Mouse (Mus musculus) megakaryocyte, embryonic 14.5 days (primary cell): ENCODE results near the gene Hspe1. TPM values are rescaled to one million over a fixed set of nuclear protein-coding genes. Genes with fewer than 3 reads are reported as not detected.
A peak's percentile ranks its signal among the peaks of the same experiment; 100 is the strongest.
"Not testable (repeated sequence)": the region's sequence is repeated elsewhere in the genome, so short reads cannot be mapped to it uniquely, and the experiment has no call there.

Experiments
- H3K27me3 ChIP-seq: replicated peaks from 2 replicates; pipeline ENCODE3; 2012; ENCODE audit warnings: inconsistent platforms
- H3K36me3 ChIP-seq: replicated peaks from 2 replicates; pipeline ENCODE3; 2012; ENCODE audit warnings: low read length, inconsistent platforms, mixed read lengths
- H3K4me1 ChIP-seq: 2 replicates; pipeline ENCODE4 v1.6.1; 2012; ENCODE audit warnings: inconsistent platforms
- H3K4me3 ChIP-seq: replicated peaks from 2 replicates; pipeline ENCODE3; 2012; ENCODE audit warnings: moderate library complexity, mild to moderate bottlenecking, inconsistent platforms
- H3K9me3 ChIP-seq: 2 replicates; pipeline ENCODE4 v1.6.1; 2012; ENCODE audit warnings: inconsistent platforms
- FLI1 ChIP-seq: IDR thresholded peaks from 2 replicates; pipeline ENCODE4 v1.6.1; 2012; ENCODE audit warnings: low read length, inconsistent platforms, mixed read lengths
- GATA1 ChIP-seq: IDR thresholded peaks from 3 replicates; pipeline ENCODE4 v1.6.1; 2012; ENCODE audit warnings: mixed read lengths, low read length, inconsistent platforms, borderline replicate concordance
- polyA plus RNA-seq: library from polyadenylated mRNA; stranded (reverse); fragments of >175 nt; gene quantifications from 2 replicates; pipeline ENCODE4 v1.2.3, GENCODE M21; 2012; ENCODE audit warnings: low replicate concordance; ENCODE audit not compliant: insufficient read depth

Gene Hspe1
- polyA plus RNA-seq, 1 experiment = 66.1 TPM

GRCm38 (mm10) chr1:55107644-55108043, 19.7 kb downstream of the Hspe1 start:
- Histone ChIP-seq H3K27me3 (no peaks in the 10 kb centered on the region), H3K4me3 (no peak overlapping the region), H3K9me3 (peaks cover 10% of the 10 kb centered on the region), H3K4me1 (no peaks in the 10 kb centered on the region), H3K36me3 (no peaks in the 10 kb centered on the region)
- TF ChIP-seq GATA1 (no peak), FLI1 (no peak)

GRCm38 (mm10) chr1:55108473-55108872, 20.5 kb downstream of the Hspe1 start:
- no peak overlapping the region for H3K4me3 ChIP-seq
- H3K4me1 ChIP-seq = no peaks in the 10 kb centered on the region
- no peaks in the 10 kb centered on the region for H3K36me3 ChIP-seq
- H3K27me3 ChIP-seq = no peaks in the 10 kb centered on the region
- peaks cover 10% of the 10 kb centered on the region for H3K9me3 ChIP-seq
- TF ChIP-seq GATA1 (no peak), FLI1 (no peak)

- Histone ChIP-seq H3K36me3 (no peaks in the 10 kb centered on the region), H3K9me3 (peaks cover 5% of the 10 kb centered on the region), H3K4me3 (no peak overlapping the region), H3K4me1 (no peaks in the 10 kb centered on the region), H3K27me3 (no peaks in the 10 kb centered on the region)
- TF ChIP-seq FLI1 (no peak), GATA1 (no peak)
Measured at GRCm38 (mm10) chr1:55109066-55109766, 21.3 kb downstream of the Hspe1 start.

GRCm38 (mm10) chr1:55123046-55123445, 35.1 kb downstream of the Hspe1 start:
- Histone ChIP-seq H3K36me3 (no peaks in the 10 kb centered on the region), H3K4me1 (no peaks in the 10 kb centered on the region), H3K4me3 (no peak overlapping the region), H3K27me3 (no peaks in the 10 kb centered on the region), H3K9me3 (peaks cover 9% of the 10 kb centered on the region)
- TF ChIP-seq GATA1 = no peak
- TF ChIP-seq FLI1 = no peak

GRCm38 (mm10) chr1:55123561-55123960, 35.6 kb downstream of the Hspe1 start:
- H3K4me1 ChIP-seq = no peaks in the 10 kb centered on the region
- no peaks in the 10 kb centered on the region for H3K27me3 ChIP-seq
- TF ChIP-seq GATA1 (no peak), FLI1 (no peak)
- H3K9me3 ChIP-seq = peaks cover 9% of the 10 kb centered on the region
- no peaks in the 10 kb centered on the region for H3K36me3 ChIP-seq
- no peak overlapping the region for H3K4me3 ChIP-seq

GRCm38 (mm10) chr1:55124136-55124535, 36.2 kb downstream of the Hspe1 start:
- not testable (repeated sequence) for H3K9me3 ChIP-seq, H3K4me3 ChIP-seq, H3K36me3 ChIP-seq, H3K27me3 ChIP-seq, H3K4me1 ChIP-seq

GRCm38 (mm10) chr1:55129716-55130115, 41.8 kb downstream of the Hspe1 start:
- Histone ChIP-seq H3K4me1 (peaks cover 20% of the 10 kb centered on the region), H3K27me3 (no peaks in the 10 kb centered on the region), H3K4me3 (no peak overlapping the region), H3K36me3 (peaks cover 11% of the 10 kb centered on the region), H3K9me3 (no peaks in the 10 kb centered on the region)
- no peak for TF ChIP-seq FLI1
- no peak for TF ChIP-seq GATA1

GRCm38 (mm10) chr1:55130190-55130916, 42.4 kb downstream of the Hspe1 start:
- H3K9me3 ChIP-seq = no peaks in the 10 kb centered on the region
- peaks cover 22% of the 10 kb centered on the region for H3K4me1 ChIP-seq
- peaks cover 15% of the 10 kb centered on the region for H3K36me3 ChIP-seq
- no peak for TF ChIP-seq FLI1
- no peak for TF ChIP-seq GATA1
- H3K27me3 ChIP-seq = no peaks in the 10 kb centered on the region
- peak overlapping the region; percentile 100 for H3K4me3 ChIP-seq

- Histone ChIP-seq H3K27me3 (no peaks in the 10 kb centered on the region), H3K9me3 (no peaks in the 10 kb centered on the region), H3K4me1 (peaks cover 27% of the 10 kb centered on the region), H3K36me3 (peaks cover 21% of the 10 kb centered on the region), H3K4me3 (peak within 1 kb of the TSS; percentile 100)
- TF ChIP-seq GATA1 = no peak
- TF ChIP-seq FLI1 = 0 out of 2 replicates have a peak, but pooled peaks have one; percentile 17
Measured at GRCm38 (mm10) chr1:55130943-55131401, 43.0 kb downstream of the Hspe1 start, which contains the start of gene Mob4. Gene Mob4, plus strand, starts transcription at chr1:55131231.

- Histone ChIP-seq H3K36me3 (peaks cover 24% of the 10 kb centered on the region), H3K4me3 (peak overlapping the region; percentile 100)
- TF ChIP-seq GATA1 (no peak), FLI1 (no peak)
Measured at GRCm38 (mm10) chr1:55131424-55132014, 43.6 kb downstream of the Hspe1 start.

More at GRCm38 (mm10) chr1:55131424-55132014, 43.6 kb downstream of the Hspe1 start:
- Histone ChIP-seq H3K27me3 (no peaks in the 10 kb centered on the region), H3K4me1 (peaks cover 27% of the 10 kb centered on the region), H3K9me3 (no peaks in the 10 kb centered on the region)
